Mouse (Mus musculus): ENCODE data around the gene Nmnat2.

Nmnat2 gene

DNA sequence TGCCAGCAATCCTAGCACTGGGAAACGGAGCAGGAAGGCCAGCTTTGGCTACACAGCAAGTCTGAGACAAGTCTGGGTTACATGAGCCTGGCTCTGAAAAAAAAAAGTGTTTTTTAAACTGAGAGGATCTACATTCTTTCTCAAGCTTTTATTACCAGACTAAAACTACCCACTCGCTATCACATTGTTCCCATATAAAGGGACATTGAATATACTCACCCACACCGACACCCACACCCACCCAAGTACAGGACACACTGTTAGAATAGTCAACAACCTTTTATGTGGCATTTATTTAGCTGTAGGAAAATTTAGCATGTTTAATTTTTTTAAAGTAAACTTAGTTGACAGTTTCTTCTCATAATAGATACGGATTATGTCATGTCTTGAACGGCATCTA is 35.3 kb downstream of the Nmnat2 start:
- DNase-seq = no peak

DNA sequence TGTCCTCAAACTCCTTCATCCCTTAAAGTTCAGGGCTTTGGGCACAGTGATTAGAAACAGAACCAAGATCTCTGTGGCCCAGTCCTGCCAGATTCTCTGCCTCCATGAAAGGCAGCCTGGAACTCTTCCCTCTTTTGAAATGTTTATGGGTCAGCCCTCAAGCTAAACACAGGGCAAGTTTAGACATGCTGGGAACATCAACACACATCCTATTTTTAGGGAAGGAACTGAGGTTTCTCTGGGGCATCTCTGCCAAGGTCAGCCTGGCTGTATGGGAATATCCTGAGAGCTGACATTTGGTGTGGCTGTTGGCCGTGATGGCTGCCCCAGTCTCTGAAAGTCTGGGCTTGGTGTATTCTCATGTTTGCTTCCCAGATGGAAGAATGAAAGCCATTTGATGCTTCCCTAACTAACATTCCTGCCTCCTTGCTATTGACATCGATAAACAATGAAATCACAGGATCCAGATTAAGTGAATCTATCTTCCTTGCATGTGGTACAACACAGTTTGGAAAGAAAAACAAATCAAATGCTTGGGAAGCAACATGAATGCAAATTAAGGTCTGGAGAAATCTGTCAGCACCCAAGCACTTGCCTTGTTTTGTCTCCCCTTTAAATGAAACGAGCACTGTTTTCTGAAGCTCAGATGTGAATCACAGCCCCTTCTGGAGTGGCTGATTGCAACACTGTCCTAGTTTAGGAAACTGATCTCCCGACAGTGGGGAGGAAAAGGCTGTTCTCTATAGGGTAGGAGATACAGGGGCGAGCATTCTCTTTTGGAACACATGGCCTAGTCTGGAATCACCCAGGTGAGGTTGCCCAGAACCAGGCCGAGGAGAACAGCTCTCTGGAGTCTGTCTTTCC is 37.7 kb downstream of the Nmnat2 start:
- no peak for DNase-seq

DNA sequence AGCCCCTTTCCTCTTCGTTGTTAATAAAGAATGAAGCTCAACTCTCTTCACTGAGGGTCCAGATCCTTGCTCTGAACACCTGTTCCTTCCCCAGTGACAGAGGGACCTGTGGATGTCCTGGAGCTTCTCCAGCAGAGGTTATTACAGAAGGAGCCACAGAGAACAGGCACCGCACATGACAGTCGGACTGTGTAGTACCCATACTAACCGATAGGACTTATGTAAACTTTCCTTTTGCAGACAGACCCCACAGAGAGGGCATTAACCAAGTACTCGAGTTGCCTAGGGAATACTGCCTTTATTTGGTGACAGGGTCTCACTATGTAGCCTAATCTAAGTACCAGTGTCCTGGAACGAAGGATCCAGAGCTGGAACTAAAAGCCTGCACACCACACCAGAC is 39.0 kb downstream of the Nmnat2 start:
- no peak for DNase-seq

DNA sequence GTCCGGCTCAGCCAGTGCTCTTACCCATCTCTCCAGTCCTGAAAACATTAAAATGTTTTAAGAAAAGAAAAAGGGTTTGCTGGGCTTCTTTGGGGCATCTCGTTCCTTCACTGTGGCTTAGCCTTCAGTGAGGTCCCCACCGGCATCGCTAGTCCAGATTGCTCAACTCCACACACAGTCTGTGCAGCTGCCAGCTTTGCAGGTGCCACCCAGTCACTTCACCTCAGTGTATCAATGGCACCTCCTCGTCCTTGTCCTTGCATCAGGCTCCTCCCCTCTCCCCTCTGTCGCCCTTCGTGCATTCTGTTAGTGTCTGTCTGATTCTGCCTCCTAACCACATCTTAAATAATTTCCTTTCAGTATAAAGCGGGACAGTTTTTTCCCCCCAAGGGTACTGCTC is 45.2 kb downstream of the Nmnat2 start:
- DNase-seq = no peak

DNA sequence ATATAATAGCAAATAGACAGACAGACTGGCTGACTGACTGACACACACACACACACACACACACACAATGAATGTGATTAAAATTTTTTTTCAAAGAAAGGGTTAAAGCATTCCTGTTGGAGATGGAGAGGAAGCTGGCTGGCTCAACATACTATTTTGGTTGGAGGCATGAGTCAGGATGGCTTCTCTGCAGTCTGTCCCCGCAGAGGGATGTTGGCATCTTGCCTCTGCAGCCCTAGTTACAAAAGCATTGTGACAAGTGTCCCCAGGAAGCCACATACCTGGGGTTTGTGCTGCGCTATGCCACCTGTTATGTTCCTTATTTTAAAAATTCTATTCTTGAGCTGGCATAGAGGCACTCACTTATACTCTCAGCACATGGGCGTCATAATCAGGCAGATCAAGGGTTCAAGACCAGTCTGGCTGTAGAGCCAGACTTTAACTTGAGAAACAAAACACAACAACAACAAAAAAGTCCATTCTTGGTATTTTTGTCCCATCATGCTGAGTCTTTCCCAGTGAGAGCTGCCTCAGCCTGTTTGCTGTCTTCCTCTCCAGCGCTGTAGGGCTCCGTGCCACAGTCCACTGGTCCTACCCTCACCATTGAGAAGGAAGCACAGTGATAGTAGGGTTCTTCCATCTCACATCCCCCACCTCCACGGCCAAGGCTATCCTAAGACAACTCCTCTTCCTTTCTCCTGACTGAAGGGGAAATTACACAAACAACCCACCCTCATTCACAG is 45.9 kb downstream of the Nmnat2 start:
- no peak for DNase-seq

DNA sequence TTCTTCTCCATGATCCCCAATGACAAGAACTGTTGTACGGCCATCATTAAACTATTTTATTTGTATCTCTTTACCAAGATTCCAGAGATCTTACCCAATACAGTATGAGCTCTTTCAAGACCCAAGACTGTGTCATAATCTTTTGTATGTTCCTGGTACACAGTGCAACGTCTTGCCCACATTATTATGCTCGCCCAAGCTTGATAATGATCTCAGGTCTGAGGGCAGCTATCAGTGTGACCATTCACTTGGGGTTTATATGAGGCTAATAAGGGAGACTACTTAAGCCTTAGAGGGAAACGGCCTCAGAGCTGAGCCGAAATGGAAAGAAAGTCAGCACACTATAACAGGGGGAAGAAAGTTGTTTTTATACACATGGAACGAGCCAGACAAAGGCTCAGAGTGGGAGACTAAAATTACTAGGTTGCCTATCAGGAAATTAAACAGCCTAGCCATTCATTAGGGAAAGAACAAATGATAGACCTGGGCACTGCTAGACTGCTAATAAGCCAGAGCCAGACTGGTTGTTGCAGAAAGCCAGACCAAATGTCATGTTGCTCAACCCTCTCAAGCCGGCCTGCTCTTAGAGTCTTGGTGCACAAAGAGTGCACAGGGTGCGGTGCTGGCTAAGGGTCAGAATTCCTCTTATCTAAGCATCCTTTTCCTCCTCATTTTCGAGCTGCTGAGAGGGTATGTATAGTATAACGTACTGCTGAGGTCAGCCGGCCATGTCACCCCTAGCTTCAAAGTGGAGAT is 47.7 kb downstream of the Nmnat2 start:
- no peak for DNase-seq

DNA sequence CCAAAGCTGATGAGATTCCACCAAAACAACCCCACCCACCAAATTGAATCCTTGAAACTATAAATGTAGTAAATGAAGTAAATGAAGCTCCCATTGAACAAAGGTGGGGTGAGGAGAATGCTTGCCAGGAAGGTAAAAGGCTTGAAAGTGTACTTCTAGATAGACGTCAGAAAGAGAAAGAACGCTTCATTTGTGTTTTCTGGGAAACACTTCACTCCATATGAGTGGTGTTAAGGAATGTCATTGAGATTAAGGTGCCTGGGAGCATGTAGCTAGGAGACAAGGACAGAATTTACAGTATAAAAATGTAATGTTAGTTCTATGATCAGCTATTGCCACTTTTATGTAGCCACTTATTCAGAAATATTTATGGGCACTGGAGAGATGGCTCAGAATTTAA is 49.7 kb downstream of the Nmnat2 start:
- DNase-seq = no peak

DNA sequence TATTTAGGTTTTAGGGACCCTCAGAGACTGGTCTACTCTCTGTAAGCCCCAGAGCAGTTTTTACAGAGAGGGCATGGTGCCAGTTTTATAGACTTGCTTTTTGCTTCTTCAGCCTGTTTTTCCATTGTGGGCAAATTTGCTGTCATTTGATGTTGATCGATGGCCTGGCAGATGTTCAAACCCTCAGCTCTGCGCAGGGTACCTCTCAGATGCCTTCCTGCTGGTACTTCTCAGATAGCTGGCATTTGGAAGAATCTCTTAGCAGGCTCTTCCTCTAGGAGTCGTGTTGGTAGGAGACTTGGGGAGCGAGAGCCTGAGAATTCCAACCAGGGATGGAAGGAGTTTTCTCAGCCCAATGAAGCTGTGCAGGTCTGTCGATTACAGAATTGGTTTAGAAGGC is 51.3 kb downstream of the Nmnat2 start:
- no peak for DNase-seq

DNA sequence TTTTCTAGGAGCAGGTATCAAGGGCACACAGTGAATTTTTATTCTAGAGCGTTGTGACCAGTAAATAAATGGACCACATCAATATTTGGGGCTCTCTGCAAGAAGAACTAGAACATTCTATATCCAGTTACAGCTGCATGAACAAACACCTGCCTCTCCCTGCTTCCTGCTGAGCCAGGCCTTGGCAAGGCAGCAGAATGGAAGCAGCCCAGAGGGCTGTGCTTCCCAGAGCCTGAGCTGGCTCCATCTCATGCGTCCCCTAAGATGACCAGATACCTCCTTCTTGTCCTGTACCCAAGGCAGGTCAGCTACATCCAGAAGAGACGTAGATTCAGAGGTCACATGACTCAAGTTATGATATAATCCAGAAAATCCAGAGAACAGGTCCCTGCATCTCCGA is 52.0 kb downstream of the Nmnat2 start:
- DNase-seq = no peak

DNA sequence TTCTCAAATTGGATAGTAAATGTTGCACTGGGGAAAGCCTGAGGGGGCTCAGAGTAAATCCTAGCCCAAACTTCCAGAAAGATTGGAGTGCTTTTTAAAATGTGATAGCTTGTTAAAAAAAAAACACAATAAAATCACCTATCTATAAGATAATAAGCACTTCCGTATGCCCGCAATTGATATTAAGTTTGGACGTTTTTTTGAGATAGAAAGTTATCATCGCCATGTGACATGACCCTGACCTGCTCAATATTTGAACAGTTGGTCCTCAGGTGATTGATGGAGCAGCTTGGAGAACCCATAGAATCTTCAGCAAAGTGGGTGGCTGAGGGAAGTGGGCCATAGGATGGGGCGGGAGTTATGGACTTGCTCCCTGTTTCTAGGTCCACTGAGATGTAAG is 52.5 kb downstream of the Nmnat2 start:
- DNase-seq = no peak

DNA sequence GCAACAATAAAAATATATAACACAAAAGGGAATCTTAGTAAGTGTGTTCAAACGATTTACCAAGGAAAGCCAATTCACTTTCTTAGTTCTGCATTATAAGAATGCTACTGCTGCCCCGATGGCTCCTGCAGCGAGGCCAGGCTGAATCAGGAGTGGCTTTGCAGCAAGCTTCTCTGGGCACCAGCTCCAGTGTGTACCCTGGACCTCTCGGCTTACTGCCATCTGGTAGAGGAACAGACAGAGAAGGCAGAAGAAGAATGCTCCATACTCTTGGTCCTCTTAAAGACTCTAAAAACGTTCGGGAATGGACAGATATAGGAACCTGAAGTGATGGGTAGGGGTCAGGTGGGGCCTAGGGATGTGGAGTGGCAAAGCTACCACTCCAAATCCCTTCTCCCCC is 53.0 kb downstream of the Nmnat2 start:
- no peak for DNase-seq

DNA sequence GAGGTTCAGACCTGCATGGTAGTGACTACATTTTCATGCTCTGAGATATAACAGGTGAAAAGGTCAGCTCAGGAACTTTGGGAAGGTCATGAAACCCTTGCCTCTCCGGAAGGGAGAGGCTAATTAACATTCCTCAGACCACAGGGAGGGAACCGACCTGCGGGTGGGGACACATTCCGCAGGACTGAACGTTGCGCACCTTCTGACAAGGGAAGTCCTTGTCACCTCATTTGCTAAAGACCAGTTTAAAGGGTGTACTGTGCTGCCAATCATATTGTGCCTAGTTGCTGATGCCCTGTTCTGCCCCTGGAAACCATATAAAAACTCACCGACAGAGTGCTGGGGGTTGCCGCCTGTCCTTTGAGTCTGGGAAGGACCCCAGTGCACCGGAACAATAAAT is 54.5 kb downstream of the Nmnat2 start:
- no peak for DNase-seq

DNA sequence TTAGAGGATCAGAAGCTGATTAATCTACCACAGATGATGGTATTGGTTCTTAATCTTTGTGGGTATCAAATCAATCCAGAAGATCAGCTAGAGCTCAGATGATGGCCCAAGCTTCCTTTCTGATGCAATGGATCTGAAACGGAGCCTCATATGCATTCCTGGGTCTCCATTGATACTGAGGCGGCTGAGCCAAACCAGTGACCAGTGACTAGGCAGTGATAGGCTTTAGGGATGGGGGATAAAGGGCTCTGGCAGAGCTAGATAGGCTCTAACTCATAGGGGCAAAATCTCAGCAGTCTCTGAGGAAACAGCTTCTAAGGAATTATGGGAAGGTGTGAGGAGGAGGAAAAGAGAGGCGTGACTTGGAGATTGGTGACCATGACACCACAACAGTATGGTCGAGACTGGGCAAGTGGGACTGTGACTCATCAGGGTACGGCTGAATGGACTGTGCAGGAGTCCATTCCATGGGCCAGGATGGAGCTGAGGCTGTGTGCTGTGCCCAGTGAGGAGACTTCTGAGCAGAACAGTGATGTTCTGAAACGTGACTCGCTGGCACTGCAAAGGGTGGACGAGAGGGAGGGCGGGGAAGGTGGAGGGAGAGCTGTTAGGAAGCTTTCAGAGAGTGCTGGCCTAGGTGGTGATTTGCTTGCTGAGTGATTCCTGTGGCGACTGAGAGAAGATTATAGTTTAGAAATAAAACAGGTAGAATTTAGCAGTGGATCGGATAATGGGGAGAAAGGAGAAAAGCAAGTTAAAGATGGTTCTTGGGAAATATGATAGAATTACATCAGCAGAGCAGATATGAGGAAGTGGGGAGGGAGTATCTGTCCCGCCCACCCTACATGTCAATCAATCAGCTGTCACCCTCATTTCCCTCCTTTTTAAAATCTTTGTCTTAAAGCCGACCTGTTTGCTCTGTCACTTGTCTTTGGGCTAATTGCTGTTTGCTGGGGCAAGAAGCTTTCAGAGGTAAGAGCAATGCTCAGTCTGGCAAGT is 55.9 kb downstream of the Nmnat2 start:
- no peak for DNase-seq

DNA sequence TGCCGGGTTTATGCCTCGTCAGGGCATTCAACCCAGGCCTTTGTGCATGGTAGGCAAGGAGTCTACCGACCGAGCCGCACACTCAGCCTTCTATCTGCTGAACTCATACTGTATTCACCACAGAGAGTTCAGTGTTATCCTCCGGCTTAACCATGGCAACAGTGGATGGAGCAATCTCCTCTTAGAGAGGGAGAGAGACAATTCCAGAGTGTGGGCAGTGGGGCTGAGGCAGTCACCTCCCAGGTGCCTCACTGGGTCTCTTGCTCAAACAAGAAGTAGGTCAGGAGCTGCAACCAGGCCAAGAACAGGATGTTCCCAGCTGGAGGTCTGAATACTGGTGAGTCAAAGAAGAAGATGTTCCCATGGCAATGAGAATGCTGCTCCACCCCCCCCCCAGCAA is 56.8 kb downstream of the Nmnat2 start:
- DNase-seq = no peak

DNA sequence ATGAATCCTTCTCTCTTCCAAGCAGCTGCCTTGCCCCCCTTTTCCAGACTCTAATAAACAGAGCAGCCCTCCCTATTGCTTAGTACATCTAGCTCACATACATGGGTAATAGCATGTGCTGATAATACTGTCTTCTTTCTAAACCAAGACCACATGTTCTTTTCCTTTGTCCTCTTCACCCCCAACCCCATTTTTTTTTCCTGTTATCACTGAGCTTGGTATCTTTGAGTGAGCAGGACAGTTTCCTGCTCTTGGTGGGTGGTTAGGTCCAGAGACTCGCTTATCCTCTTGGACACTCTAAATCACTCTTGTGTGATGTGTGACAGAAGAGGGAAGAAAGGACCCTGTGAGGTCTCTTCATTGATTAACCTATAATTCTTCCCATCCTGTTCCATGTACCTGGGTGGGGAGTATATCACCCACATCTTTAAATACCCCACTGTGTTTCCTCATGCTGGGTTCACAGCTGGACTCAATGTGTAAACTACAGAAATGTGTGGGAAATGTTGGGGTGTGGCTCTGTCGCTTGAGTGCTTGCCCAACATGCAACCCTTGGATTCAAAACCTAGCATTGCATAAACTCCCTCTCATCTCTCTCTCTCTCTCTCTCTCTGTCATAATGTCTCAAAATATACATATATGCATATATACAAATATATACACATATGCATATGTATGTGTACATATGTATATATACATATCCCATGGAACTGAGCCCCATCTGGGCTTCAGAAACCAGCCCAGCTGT is 58.9 kb downstream of the Nmnat2 start:
- no peak for DNase-seq

DNA sequence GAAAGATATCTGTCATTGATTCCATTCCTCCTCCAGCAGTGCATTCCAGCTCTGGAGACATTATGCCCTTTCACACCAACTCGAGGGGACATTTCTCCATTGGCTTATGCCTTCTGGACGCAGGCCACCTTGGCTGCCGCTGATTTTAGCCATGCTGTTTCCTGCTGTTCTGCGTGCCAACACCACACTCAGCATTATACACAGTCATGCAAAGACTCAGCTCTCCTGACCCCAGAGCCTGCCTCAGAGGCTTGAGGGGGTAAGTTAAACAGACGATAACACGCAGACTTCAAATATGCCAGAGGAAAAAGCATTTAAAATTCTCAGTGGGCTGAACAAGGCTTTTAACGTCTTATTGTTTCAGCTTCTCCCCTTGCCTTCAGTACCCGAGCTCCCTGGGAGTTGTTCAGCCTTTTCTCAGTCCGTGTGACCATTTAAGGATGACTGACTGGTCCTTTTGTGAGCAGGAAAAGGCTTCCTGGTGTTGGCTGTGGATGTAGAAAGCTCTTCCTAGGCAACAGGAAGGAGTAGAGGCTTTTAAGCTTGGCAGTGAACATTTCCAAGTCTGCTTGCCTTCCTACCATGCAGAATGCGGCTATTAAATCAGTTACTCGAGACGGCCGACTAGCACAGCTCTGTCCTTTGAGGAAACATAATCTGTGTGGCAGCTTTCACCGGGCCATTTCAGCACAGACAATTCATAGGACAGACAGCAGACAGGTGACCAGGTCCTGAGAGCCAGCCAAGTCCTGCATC is 59.8 kb downstream of the Nmnat2 start:
- DNase-seq = peak; percentile 36 to 61

DNA sequence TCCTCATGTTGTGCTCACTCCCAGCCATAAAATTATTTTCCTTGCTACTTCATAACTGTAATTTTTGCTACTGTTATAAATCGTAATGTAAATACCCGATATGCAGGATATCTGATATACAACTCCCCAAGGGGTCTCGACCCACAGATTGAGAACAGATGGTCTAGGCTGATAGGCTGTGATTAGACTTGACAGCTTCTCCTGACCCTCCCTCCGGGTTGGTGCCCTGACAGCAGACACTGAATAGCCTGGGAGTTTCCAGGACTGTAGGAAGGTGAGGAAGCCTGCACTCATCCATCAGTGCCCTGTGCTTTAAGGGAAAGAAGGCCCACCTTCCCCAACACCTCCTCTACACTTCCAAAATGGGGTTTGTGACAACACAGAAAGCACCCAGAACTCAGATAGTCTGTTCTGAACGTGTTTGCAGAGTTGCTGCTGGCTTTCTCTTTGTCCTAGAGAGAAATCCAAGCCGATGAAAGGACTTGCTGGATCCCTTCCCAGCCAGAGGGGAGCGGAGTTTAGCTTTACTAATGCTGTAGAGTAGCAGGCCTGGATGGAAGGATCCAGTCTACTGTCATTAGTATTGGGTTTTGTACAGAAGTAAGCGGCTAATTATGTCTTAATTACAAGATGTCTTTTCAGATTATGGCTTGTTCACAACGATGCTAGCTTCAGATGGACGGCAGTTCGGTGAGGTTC is 61.8 kb downstream of the Nmnat2 start:
- DNase-seq = no peak

DNA sequence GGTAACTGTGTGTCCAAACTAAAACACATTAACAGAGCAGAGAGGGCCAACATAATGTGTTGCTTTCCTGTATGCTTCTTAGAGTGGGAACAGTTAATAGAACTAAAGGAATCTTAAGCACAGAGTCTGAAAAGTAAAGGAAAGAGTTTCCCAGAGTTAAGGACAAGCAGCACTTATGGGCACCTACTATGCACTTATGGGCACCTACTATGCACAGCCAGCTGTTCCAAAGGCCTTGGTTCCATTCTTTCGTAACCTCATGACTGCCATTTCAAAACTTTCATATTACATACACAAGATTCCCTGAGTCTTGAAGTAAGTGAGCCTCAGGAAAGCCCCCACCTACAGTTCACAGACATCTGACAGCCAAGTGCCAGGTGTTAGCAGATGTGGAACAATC is 64.3 kb downstream of the Nmnat2 start:
- no peak for DNase-seq

DNA sequence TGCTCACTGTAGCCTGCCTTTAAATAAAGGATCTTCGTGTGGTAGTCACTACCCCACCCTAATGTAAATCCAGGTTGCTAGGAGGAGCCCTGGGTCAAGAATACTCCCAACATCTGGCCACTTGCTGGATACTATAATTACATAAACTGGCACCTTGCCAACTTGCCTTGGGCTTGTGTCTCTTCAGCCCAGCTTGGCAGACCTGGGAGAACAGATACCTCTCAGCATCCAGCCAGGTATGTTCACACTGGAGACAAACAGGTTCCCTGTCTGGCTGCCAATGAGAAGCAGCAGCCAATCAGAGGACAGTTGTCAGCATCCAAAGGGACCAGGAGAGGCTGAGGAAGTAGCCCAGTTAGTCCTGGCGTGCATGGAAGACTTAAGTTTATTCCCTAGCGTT is 64.8 kb downstream of the Nmnat2 start:
- DNase-seq = no peak

DNA sequence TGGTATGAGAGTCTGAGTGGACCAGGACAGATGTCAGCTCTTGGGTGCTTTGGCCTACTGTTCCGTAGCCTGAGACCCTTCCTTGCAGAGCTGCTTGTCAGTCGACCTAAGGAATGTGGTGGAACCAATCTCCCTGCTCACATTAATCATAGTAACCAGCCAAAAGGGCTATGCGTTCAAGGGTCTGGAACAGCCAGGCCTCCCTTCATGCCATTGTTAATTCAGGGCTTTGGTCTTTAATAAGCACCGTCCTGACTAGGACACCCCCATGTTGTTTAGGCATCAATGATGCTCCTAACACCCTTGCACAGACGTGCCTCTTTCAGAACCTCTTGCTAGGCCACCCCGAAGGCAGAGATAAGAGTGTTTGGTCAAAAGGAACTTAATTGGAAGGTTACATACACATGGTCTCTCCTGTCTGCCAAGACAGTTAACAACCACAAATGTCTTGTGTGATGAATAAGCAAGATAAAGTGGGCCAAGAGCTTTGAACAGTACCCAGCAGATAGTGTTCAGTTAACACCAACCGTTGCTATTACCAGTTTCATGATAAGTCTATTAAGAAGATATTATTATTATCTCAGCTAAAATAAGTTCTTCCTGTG is 66.3 kb downstream of the Nmnat2 start:
- no peak for DNase-seq

Measured in kidney, postnatal 36 days (tissue).